Mouse (Mus musculus) myocyte (in vitro differentiated cells): ENCODE results near the gene Robo1. TPM values are rescaled to one million over a fixed set of nuclear protein-coding genes. Genes with fewer than 3 reads are reported as not detected.

ENCODE experiments used
- H3K27me3 ChIP-seq: one replicate; pipeline ENCODE4 v1.6.1; 2011; ENCODE audit not compliant: control insufficient read depth, insufficient read depth, insufficient read length
- H3K36me3 ChIP-seq: one replicate; pipeline ENCODE4 v1.6.1; 2011; ENCODE audit not compliant: control insufficient read depth, insufficient read depth
- H3K4me2 ChIP-seq: one replicate; pipeline ENCODE4 v1.6.1; 2011; ENCODE audit warnings: low read depth, control low read depth
- H3K4me3 ChIP-seq: one replicate; pipeline ENCODE4 v1.5.1; 2011; ENCODE audit warnings: mild to moderate bottlenecking, control low read depth, moderate library complexity
- H3K79me2 ChIP-seq: one replicate; pipeline ENCODE4 v1.6.1; 2011; ENCODE audit not compliant: control insufficient read depth, insufficient read depth
- H3ac ChIP-seq: one replicate; pipeline ENCODE4 v1.6.1; 2011; ENCODE audit not compliant: control insufficient read depth, insufficient read length
- CEBPB ChIP-seq: IDR thresholded peaks from 2 replicates; pipeline ENCODE4 v1.6.1; 2011; ENCODE audit warnings: mild to moderate bottlenecking, moderate library complexity; ENCODE audit not compliant: poor library complexity, insufficient read depth, severe bottlenecking
- E2F4 ChIP-seq: IDR thresholded peaks from one replicate; pipeline ENCODE4 v1.6.1; 2011; ENCODE audit warnings: mild to moderate bottlenecking, control low read depth, moderate library complexity; ENCODE audit not compliant: insufficient read depth
- MAX ChIP-seq: IDR thresholded peaks from one replicate; pipeline ENCODE4 v1.6.1; 2011; ENCODE audit warnings: low read depth, mild to moderate bottlenecking, control low read depth
- MYOD1 ChIP-seq, 3 experiments: IDR thresholded peaks; one replicate each; pipeline ENCODE4 v1.6.1; 2011; ENCODE audit warnings: control low read depth in 2 of 3, low read depth in 2 of 3, mild to moderate bottlenecking in 2 of 3, moderate library complexity in 1 of 3; ENCODE audit not compliant: insufficient read length in 2 of 3, control insufficient read depth in 1 of 3
- MYOG ChIP-seq, 3 experiments: IDR thresholded peaks; one replicate each; pipeline ENCODE4 v1.6.1; 2011; ENCODE audit warnings: control low read depth in 2 of 3, low read depth in 2 of 3, mild to moderate bottlenecking in 2 of 3; ENCODE audit not compliant: insufficient read length in 2 of 3, control insufficient read depth in 1 of 3, insufficient read depth in 1 of 3
- POLR2A ChIP-seq: IDR thresholded peaks from one replicate; pipeline ENCODE4 v1.6.1; 2011; ENCODE audit warnings: low read depth, mild to moderate bottlenecking, control low read depth, moderate library complexity; ENCODE audit not compliant: insufficient read length
- POLR2AphosphoS2 ChIP-seq: IDR thresholded peaks from one replicate; pipeline ENCODE4 v1.6.1; 2011; ENCODE audit warnings: low read depth, control low read depth; ENCODE audit not compliant: insufficient read length
- REST ChIP-seq: IDR thresholded peaks from one replicate; pipeline ENCODE4 v1.6.1; 2011; ENCODE audit warnings: mild to moderate bottlenecking, control low read depth, moderate library complexity; ENCODE audit not compliant: insufficient read depth, insufficient read length
- SRF ChIP-seq: IDR thresholded peaks from one replicate; pipeline ENCODE4 v1.6.1; 2011; ENCODE audit warnings: low read depth; ENCODE audit not compliant: control insufficient read depth, insufficient read length
- TCF12 ChIP-seq: IDR thresholded peaks from one replicate; pipeline ENCODE4 v1.6.1; 2011; ENCODE audit warnings: mild to moderate bottlenecking, control low read depth; ENCODE audit not compliant: poor library complexity, insufficient read depth, severe bottlenecking
- TCF3 ChIP-seq: IDR thresholded peaks from one replicate; pipeline ENCODE4 v1.6.1; 2011; ENCODE audit warnings: low read depth, control low read depth; ENCODE audit not compliant: insufficient read length
- USF1 ChIP-seq: IDR thresholded peaks from one replicate; pipeline ENCODE4 v1.6.1; 2011; ENCODE audit warnings: low read depth, mild to moderate bottlenecking, control low read depth, moderate library complexity
- polyA plus RNA-seq: library from polyadenylated mRNA; unstranded; fragments of >200 nt; fragmentation: generic; extraction: Trizol; gene quantifications from one replicate; pipeline ENCODE4 v1.2.1, GENCODE M21; 2012; ENCODE audit warnings: missing spikeins

Robo1 gene
- polyA plus RNA-seq, 1 experiment = 3.5 TPM

DNA sequence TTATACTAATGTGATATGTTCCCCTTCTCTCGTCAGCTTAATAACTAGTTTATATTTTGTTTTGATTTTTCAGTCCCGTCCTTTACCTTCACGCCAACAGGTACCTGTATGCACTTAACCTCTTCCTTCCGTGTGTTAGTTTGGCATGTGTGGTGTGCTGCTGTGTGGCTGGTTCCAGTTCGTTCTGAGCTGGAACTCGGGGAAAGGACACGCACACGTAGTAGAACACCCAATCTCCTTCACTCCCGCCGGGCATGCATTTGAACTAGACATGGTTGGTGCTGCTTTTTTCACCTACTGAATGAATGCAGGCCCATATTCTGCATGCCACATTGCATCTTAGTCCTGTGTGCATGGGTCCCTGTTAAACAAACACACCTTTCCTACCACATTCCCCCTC is 685.5 kb downstream of the Robo1 start:
- Histone ChIP-seq H3ac (no peak overlapping the region), H3K27me3 (no peaks in the 10 kb centered on the region), H3K4me3 (no peak overlapping the region), H3K36me3 (no peaks in the 10 kb centered on the region), H3K79me2 (no peaks in the 10 kb centered on the region), H3K4me2 (no peak overlapping the region)
- TF ChIP-seq MAX = no peak
- TF ChIP-seq POLR2A = no peak
- no peak for TF ChIP-seq CEBPB
- no peak for TF ChIP-seq TCF12
- no peak for TF ChIP-seq TCF3
- no peak for TF ChIP-seq REST

DNA sequence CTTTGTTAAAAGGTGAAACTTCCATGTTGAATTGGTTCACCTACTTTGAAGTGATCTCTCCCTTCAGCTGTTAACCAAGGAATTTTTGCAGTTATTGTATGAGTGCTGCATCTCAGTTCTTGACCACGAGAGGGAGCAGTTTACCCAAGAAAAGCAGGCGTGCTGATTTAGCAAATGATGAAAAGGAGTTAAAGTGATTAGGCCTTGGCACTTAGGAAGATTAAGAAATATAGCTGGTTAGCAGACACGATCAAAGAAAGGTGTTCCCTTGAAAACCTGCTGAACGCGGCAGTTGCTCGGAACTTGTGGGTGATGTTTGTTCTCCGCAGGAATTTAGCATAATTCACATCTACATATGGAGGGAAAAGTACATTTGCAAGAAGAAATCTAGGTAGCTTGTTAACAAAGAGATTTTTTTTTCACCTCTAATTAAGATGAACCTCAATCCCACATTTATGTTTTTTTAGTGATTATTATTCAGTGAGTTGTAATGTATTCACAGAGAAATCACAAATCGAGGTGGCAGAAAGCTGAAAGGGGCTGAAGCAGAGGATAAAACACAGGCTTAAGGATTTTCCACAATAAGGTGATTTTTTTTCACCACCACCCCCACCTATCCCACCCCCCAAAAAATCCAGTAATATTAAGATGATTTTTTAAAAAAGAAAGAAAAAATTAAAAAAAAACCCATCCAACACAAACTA is 687.3 kb downstream of the Robo1 start:
- no peaks in the 10 kb centered on the region for H3K36me3 ChIP-seq
- TF ChIP-seq MYOD1 (IDR thresholded peaks at IDR 0.05; ENCODE audit: control insufficient read depth in 1 of 3, insufficient read length in 2 of 3, low read depth in 2 of 3) = no peak
- no peak for TF ChIP-seq E2F4
- no peak for TF ChIP-seq MAX
- no peak for TF ChIP-seq POLR2AphosphoS2
- no peak for TF ChIP-seq SRF
- TF ChIP-seq CEBPB = no peak
- TF ChIP-seq POLR2A = no peak
- no peak for TF ChIP-seq USF1
- TF ChIP-seq TCF3 = no peak
- no peak for TF ChIP-seq TCF12
- TF ChIP-seq MYOG (IDR thresholded peaks at IDR 0.05; ENCODE audit: control insufficient read depth in 1 of 3, insufficient read depth in 1 of 3, insufficient read length in 2 of 3, low read depth in 2 of 3) = no peak
- no peak for TF ChIP-seq REST
- H3K4me3 ChIP-seq = no peak overlapping the region
- H3ac ChIP-seq = no peak overlapping the region
- H3K27me3 ChIP-seq = no peaks in the 10 kb centered on the region
- no peaks in the 10 kb centered on the region for H3K79me2 ChIP-seq
- no peak overlapping the region for H3K4me2 ChIP-seq

DNA sequence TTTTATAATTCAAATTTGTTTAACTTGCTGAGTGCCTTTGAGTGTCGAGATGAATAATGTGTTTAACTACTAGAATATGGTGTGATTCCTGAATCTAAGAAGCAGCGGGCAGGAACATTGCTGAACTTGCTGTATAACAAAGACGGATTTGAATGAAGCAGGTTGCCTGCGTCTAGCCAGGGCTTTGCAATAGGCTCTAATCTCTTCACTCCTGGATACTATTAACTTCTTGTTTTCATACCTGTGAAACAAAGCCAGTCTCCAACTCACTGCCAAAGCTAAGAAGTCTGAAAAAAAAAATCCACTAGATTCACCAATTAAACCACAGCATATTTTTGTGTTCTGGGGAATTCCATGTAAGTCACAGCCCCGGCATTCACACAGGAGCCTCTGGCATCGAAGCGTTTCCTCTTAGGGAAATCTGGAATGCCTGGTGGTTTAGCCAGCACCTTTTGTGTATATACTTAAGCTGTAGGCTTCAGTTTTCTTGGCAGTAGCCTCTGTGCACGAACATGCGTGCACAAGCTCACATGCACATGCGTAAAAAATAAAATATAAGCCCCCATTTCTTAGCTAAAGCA is 687.9 kb downstream of the Robo1 start:
- no peak overlapping the region for H3ac ChIP-seq
- TF ChIP-seq POLR2A (no peak), MAX (no peak), REST (no peak), TCF3 (no peak), TCF12 (no peak), USF1 (no peak), MYOD1 (IDR thresholded peaks at IDR 0.05; ENCODE audit: control insufficient read depth in 1 of 3, insufficient read length in 2 of 3, low read depth in 2 of 3) (no peak), MYOG (IDR thresholded peaks at IDR 0.05; ENCODE audit: control insufficient read depth in 1 of 3, insufficient read depth in 1 of 3, insufficient read length in 2 of 3, low read depth in 2 of 3) (no peak), CEBPB (no peak), SRF (no peak), POLR2AphosphoS2 (no peak), E2F4 (no peak)
- peaks cover 2% of the 10 kb centered on the region for H3K36me3 ChIP-seq
- H3K27me3 ChIP-seq = no peaks in the 10 kb centered on the region
- no peak overlapping the region for H3K4me3 ChIP-seq
- no peaks in the 10 kb centered on the region for H3K79me2 ChIP-seq
- H3K4me2 ChIP-seq = no peak overlapping the region

DNA sequence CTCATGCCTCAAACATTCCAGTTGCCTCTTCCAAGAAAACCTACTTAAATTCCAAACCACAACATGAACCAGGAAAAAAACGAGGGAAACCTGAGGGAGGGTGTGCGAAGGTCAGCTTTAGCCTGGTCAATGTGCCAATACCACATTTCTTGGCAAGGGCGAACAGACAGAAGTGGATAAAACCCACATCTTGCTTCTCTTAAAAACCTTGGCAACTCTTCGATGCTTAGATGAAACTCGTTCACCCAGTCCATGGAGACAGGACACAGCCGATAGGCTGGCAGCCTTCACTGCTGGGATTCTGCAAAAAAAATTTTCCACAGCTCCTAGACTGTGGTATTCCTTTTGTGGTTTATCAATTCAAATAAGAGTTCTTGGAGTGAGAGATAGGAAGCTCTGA is 690.6 kb downstream of the Robo1 start:
- no peak overlapping the region for H3K4me3 ChIP-seq
- TF ChIP-seq TCF3 = no peak
- no peak for TF ChIP-seq USF1
- no peak for TF ChIP-seq E2F4
- no peak for TF ChIP-seq REST
- no peak for TF ChIP-seq CEBPB
- no peak for TF ChIP-seq MAX
- TF ChIP-seq TCF12 = no peak
- TF ChIP-seq SRF = no peak
- no peak for TF ChIP-seq POLR2AphosphoS2
- TF ChIP-seq MYOG (IDR thresholded peaks at IDR 0.05; ENCODE audit: control insufficient read depth in 1 of 3, insufficient read depth in 1 of 3, insufficient read length in 2 of 3, low read depth in 2 of 3) = no peak
- no peak for TF ChIP-seq POLR2A
- no peak for TF ChIP-seq MYOD1 (IDR thresholded peaks at IDR 0.05; ENCODE audit: control insufficient read depth in 1 of 3, insufficient read length in 2 of 3, low read depth in 2 of 3)
- H3ac ChIP-seq = no peak overlapping the region
- H3K36me3 ChIP-seq = peaks cover 8% of the 10 kb centered on the region
- no peak overlapping the region for H3K4me2 ChIP-seq
- H3K27me3 ChIP-seq = no peaks in the 10 kb centered on the region
- H3K79me2 ChIP-seq = no peaks in the 10 kb centered on the region

DNA sequence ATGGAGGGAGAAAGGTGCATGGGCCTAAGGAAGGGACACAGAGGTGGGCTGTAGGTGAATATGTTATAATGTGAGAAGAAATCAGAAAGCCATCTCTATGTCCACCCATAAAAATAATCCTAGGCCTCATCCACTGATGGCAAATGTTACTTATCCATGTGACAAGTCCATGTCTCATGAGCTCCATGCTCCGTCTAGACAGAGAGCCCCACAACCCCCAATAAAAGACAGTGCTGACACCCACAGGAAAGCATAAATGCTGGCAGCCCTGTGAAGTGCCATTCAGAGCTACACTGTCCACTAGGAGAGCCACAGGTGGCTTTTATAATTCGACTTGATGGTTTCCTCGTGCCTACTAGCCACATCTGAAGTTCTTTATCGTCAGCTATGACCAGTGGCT is 694.6 kb downstream of the Robo1 start:
- no peak for TF ChIP-seq SRF
- no peak for TF ChIP-seq POLR2AphosphoS2
- TF ChIP-seq MYOD1 (IDR thresholded peaks at IDR 0.05; ENCODE audit: control insufficient read depth in 1 of 3, insufficient read length in 2 of 3, low read depth in 2 of 3) = no peak
- no peak for TF ChIP-seq CEBPB
- TF ChIP-seq USF1 = no peak
- no peak for TF ChIP-seq E2F4
- TF ChIP-seq MAX = no peak
- TF ChIP-seq TCF12 = no peak
- TF ChIP-seq MYOG (IDR thresholded peaks at IDR 0.05; ENCODE audit: control insufficient read depth in 1 of 3, insufficient read depth in 1 of 3, insufficient read length in 2 of 3, low read depth in 2 of 3) = no peak
- TF ChIP-seq REST = no peak
- TF ChIP-seq TCF3 = no peak
- TF ChIP-seq POLR2A = no peak
- H3K36me3 ChIP-seq = peaks cover 8% of the 10 kb centered on the region
- no peaks in the 10 kb centered on the region for H3K79me2 ChIP-seq
- no peak overlapping the region for H3K4me3 ChIP-seq
- H3K4me2 ChIP-seq = no peak overlapping the region
- no peaks in the 10 kb centered on the region for H3K27me3 ChIP-seq
- H3ac ChIP-seq = no peak overlapping the region
